Mouse (Mus musculus) kidney, embryonic 16.5 days (tissue): Measurements from ENCODE around the gene Vmn1r219. TPM values are rescaled to one million over a fixed set of nuclear protein-coding genes. Genes with fewer than 3 reads are reported as not detected.
"Not testable (repeated sequence)": the region's sequence is repeated elsewhere in the genome, so short reads cannot be mapped to it uniquely, and the experiment has no call there.

Source experiments
- ATAC-seq: fragments of 200-750 bp; cut with Nextera tagmentation; 2 replicates; pipeline ENCODE4 v1.8.0; 2017; ENCODE audit warnings: moderate TSS enrichment; ENCODE audit not compliant: low FRiP score, low TSS enrichment
- H3K27ac ChIP-seq: fragments of 300-500 bp; sonication (generic); 2 replicates; pipeline ENCODE4 v1.5.1; 2014; ENCODE audit warnings: low read length
- H3K27me3 ChIP-seq: fragments of 300-500 bp; sonication (generic); 2 replicates; pipeline ENCODE4 v1.6.1; 2014; ENCODE audit warnings: low read length, control low read depth, mixed read lengths; ENCODE audit not compliant: insufficient read depth
- H3K36me3 ChIP-seq: fragments of 300-500 bp; sonication (generic); 2 replicates; pipeline ENCODE4 v1.6.1; 2014; ENCODE audit warnings: low read length, control low read depth, mixed read lengths; ENCODE audit not compliant: insufficient read depth
- H3K4me1 ChIP-seq: fragments of 300-500 bp; sonication (generic); 2 replicates; pipeline ENCODE4 v1.6.1; 2014; ENCODE audit warnings: low read length, control low read depth, mixed read lengths; ENCODE audit not compliant: insufficient read depth
- H3K4me2 ChIP-seq: fragments of 300-500 bp; sonication (generic); replicated peaks from 2 replicates; pipeline ENCODE4 v1.6.1; 2014; ENCODE audit warnings: low read depth, low read length
- H3K4me3 ChIP-seq: fragments of 300-500 bp; sonication (generic); 2 replicates; pipeline ENCODE4 v1.5.1; 2014; ENCODE audit warnings: mild to moderate bottlenecking, low read length
- H3K9ac ChIP-seq: fragments of 300-500 bp; sonication (generic); replicated peaks from 2 replicates; pipeline ENCODE4 v1.6.1; 2014; ENCODE audit warnings: low read length
- H3K9me3 ChIP-seq: fragments of 300-500 bp; sonication (generic); 2 replicates; pipeline ENCODE4 v1.6.1; 2016; ENCODE audit warnings: low read length, control low read depth
- WGBS: fragments of 180-500 bp; shearing (Covaris S2); extraction: QIAGEN DNeasy Blood & Tissue Kit; methylation state at CpG from one replicate; pipeline ENCODE4 v1.1.7; 2014; 5-methylcytosine and 5-hydroxymethylcytosine counted together
- polyA plus RNA-seq: library from polyadenylated mRNA; unstranded; fragments of >200 nt; fragmentation: Nextera tagmentation; extraction: Ambion mirVana; gene quantifications from 2 replicates; pipeline ENCODE4 v1.2.1, GENCODE M21; 2015

Gene Vmn1r219
- polyA plus RNA-seq, 1 experiment from 2014 or later, result not detected

DNA sequence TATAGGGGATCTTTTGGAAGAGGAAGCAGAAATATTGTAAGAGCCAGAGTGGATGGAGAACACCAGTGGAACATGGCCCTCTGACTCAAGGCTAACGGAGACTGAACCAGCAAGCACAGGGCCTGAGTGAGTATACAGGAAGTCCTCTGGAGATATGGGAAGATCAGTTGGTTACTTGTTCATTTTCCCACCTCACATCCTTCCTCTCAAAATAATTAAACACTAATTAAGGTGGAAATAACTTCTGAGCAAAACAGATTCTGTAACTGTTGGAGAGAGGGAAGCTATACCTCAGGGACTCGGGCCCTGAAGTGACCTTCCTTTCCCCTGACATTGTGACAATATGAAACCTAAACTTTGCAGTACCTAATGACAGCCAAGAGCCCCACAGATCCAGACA is 54.7 kb downstream of the Vmn1r219 start, which contains the start of gene Vmn1r221:
Vmn1r221 (plus strand) TSS at position 301 of the 400 bp plus-strand sequence.
- H3K36me3 ChIP-seq, H3K9me3 ChIP-seq, H3K27ac ChIP-seq, H3K27me3 ChIP-seq, H3K4me2 ChIP-seq, H3K4me1 ChIP-seq, H3K9ac ChIP-seq, H3K4me3 ChIP-seq, ATAC-seq: not testable (repeated sequence)
- 71% methylated on average over 2 of the region's 2 CpGs for WGBS

Other genes starting within 250 kb of the Vmn1r219 start
- gene Vmn1r213, start 151.7 kb upstream of the Vmn1r219 start, polyA plus RNA-seq, result not detected in 2 replicates
- gene Vmn1r214, start 128.9 kb upstream of the Vmn1r219 start, polyA plus RNA-seq, result not detected in 2 replicates
- not detected in 2 replicates for gene Vmn1r215, start 91.3 kb upstream of the Vmn1r219 start, polyA plus RNA-seq
- gene Vmn1r217, start 41.1 kb upstream of the Vmn1r219 start, polyA plus RNA-seq, result not detected in 2 replicates
- gene Vmn1r218, start 26.2 kb upstream of the Vmn1r219 start, polyA plus RNA-seq, result not detected in 2 replicates
- not detected in 2 replicates for gene Vmn1r220, start 28.7 kb downstream of the Vmn1r219 start, polyA plus RNA-seq
- gene Vmn1r221, start 54.8 kb downstream of the Vmn1r219 start, polyA plus RNA-seq, result not detected in 2 replicates
- gene Vmn1r222, start 76.6 kb downstream of the Vmn1r219 start, polyA plus RNA-seq, result not detected in 2 replicates
- not detected in 2 replicates for gene Vmn1r223, start 87.8 kb downstream of the Vmn1r219 start, polyA plus RNA-seq
- 49.9 and 54.0 TPM in 2 replicates for gene Zfp322a, start 209.9 kb downstream of the Vmn1r219 start, polyA plus RNA-seq